In genomic region chr13:41571368-41572350, GRCm38 (mm10) we compare ENCODE assay signal across 9 mouse cellular contexts. TPM values are rescaled to one million over a fixed set of nuclear protein-coding genes. Genes with fewer than 3 reads are reported as not detected.
DNase-seq lines count a peak whose midpoint lies in the region; ATAC-seq and TF ChIP-seq lines count a peak whose summit lies in the region.
"Had no signal": no experiment of that assay in that cellular context is flagged by ENCODE, and none has a peak within 500 bp of the region (broad histone marks: within the 10 kb centered on the region; RNA-seq: fewer than 3 reads in every experiment).

No protein-coding gene starts in this region.

- H3K9ac ChIP-seq in MEL (ENCODE audit: control insufficient read depth, low read depth, low read length, poor library complexity, severe bottlenecking), result no peak overlapping the region
- H3K9ac ChIP-seq in embryonic facial prominence, embryonic 14.5 days (ENCODE audit: low read depth, low read length), result no peak overlapping the region
- H3K9ac ChIP-seq in lung, postnatal 0 days (replicated peaks; ENCODE audit: low read depth), result no peak overlapping the region

- H3K27ac ChIP-seq in MEL (ENCODE audit: control insufficient read depth, low read depth, low read length), result no peak overlapping the region
- no peak overlapping the region for H3K27ac ChIP-seq in embryonic facial prominence, embryonic 14.5 days (replicated peaks; ENCODE audit: low read depth, low read length)
- H3K27ac ChIP-seq in lung, postnatal 0 days (ENCODE audit: low read length), result no peak overlapping the region
- H3K27ac ChIP-seq: macrophage had no signal

- H3K4me2 ChIP-seq in embryonic facial prominence, embryonic 14.5 days (ENCODE audit: low read depth, low read length), result no peak overlapping the region
- no peak overlapping the region for H3K4me2 ChIP-seq in lung, postnatal 0 days (replicated peaks; ENCODE audit: low read depth, low read length)

- H3K79me2 ChIP-seq in MEL (ENCODE audit: control insufficient read depth, insufficient read depth, low read length, poor library complexity), result no peaks in the 10 kb centered on the region

- no peaks in the 10 kb centered on the region for H3K4me1 ChIP-seq in MEL (ENCODE audit: control insufficient read depth in 1 of 2, insufficient read depth in 2 of 2, low read length in 2 of 2)
- peaks cover 10% of the 10 kb centered on the region; the same call in 1 of the 2 replicates for H3K4me1 ChIP-seq in embryonic facial prominence, embryonic 14.5 days (ENCODE audit: control insufficient read depth, insufficient read depth, low read length)
- H3K4me1 ChIP-seq in lung, postnatal 0 days (ENCODE audit: insufficient read depth, low read depth, low read length), result peaks cover 10% of the 10 kb centered on the region; the same call in 1 of the 2 replicates

- intact Hi-C loops in heart, postnatal 10 days (cut with DNase I), result loop anchor here (1.0 to 5.0 kb wide), 5 partner anchors 63 to 424 kb away; no protein-coding TSS in a partner anchor

- no peak overlapping the region for H3K4me3 ChIP-seq in MEL (ENCODE audit: control insufficient read depth in 1 of 2, insufficient read depth in 1 of 2, low read depth in 2 of 2, low read length in 2 of 2)
- H3K4me3 ChIP-seq in embryonic facial prominence, embryonic 14.5 days (ENCODE audit: low read depth, low read length), result no peak overlapping the region
- H3K4me3 ChIP-seq in lung, postnatal 0 days (ENCODE audit: low read depth, low read length), result no peak overlapping the region

- no peak for TF ChIP-seq POLR2A in MEL (IDR thresholded peaks at IDR 0.05; ENCODE audit: control insufficient read depth in 1 of 2, insufficient read depth in 1 of 2, low read depth in 1 of 2, low read length in 2 of 2, poor library complexity in 1 of 2)

- WGBS in embryonic facial prominence, embryonic 14.5 days, result 31% methylated on average over 13 of the region's 13 CpGs
- 56% methylated on average over 13 of the region's 13 CpGs for WGBS in lung, postnatal 0 days

- no peak for TF ChIP-seq EP300 in MEL (IDR thresholded peaks at IDR 0.05; ENCODE audit: low read depth in 1 of 2, low read length in 2 of 2)
- TF ChIP-seq EP300 in lung, postnatal 0 days (IDR thresholded peaks at IDR 0.05), result peak; percentile 83

- H3K36me3 ChIP-seq in MEL (ENCODE audit: control insufficient read depth in 1 of 2, insufficient read depth in 2 of 2, low read length in 2 of 2), result no peaks in the 10 kb centered on the region
- no peaks in the 10 kb centered on the region for H3K36me3 ChIP-seq in embryonic facial prominence, embryonic 14.5 days (ENCODE audit: control insufficient read depth, insufficient read depth, low read length)
- no peaks in the 10 kb centered on the region for H3K36me3 ChIP-seq in lung, postnatal 0 days (ENCODE audit: insufficient read depth, low read length)

- H3K27me3 ChIP-seq in MEL (ENCODE audit: control insufficient read depth in 1 of 2, insufficient read depth in 2 of 2, low read length in 2 of 2), result peaks cover 0 to 1% of the 10 kb centered on the region in 2 experiments; a peak in 2 of 4 replicates
- H3K27me3 ChIP-seq in embryonic facial prominence, embryonic 14.5 days (replicated peaks; ENCODE audit: control insufficient read depth, insufficient read depth, low read length), result no peaks in the 10 kb centered on the region
- no peaks in the 10 kb centered on the region for H3K27me3 ChIP-seq in lung, postnatal 0 days (replicated peaks; ENCODE audit: insufficient read depth, low read length)

- peak; percentile 87 for DNase-seq in MEL (ENCODE audit: low read depth, low spot score)
- DNase-seq in brain, adult 2 months (ENCODE audit: low read depth, low spot score), result peak; percentile 92
- DNase-seq in embryonic facial prominence, embryonic 14.5 days (ENCODE audit: low spot score), result peak; percentile 90
- peak; percentile 93 to 97 for DNase-seq in heart, postnatal 10 days
- peak; percentile 80 to 97 for DNase-seq in layer of hippocampus, adult 18-20 months (ENCODE audit: low spot score in 2 of 2)
- DNase-seq in lung, postnatal 0 days (ENCODE audit: low spot score), result peak; percentile 94
- peak; percentile 23 for DNase-seq in ovary, postnatal 36 days (ENCODE audit: low spot score)
- DNase-seq in thymus, postnatal 4 days, result peak; percentile 73

- ATAC-seq in embryonic facial prominence, embryonic 14.5 days (ENCODE audit: low read depth), result peak; percentile 53
- peak; percentile 34; the same call in 1 of the 2 replicates for ATAC-seq in lung, postnatal 0 days

- H3K9me3 ChIP-seq in MEL (replicated peaks; ENCODE audit: insufficient read depth, low read length), result no peaks in the 10 kb centered on the region
- H3K9me3 ChIP-seq in embryonic facial prominence, embryonic 14.5 days (ENCODE audit: control insufficient read depth, low read length), result peaks cover 6% of the 10 kb centered on the region; the same call in 1 of the 2 replicates
- 0 out of 2 replicates have a peak, but pooled peaks cover 4% of the 10 kb centered on the region for H3K9me3 ChIP-seq in lung, postnatal 0 days (ENCODE audit: low read length)

- peak; percentile 99 for TF ChIP-seq RAD21 in MEL (IDR thresholded peaks at IDR 0.05; ENCODE audit: low read depth, low read length)

- TF ChIP-seq CTCF in MEL (IDR thresholded peaks at IDR 0.05 in 2 of 3, conservative IDR thresholded peaks at IDR 0.05 in 1 of 3; ENCODE audit: control insufficient read depth in 1 of 3, insufficient read depth in 1 of 3, low read depth in 2 of 3, low read length in 3 of 3, poor library complexity in 1 of 3, severe bottlenecking in 1 of 3), result peak; percentile 68 to 100 (median 79)
- TF ChIP-seq CTCF in lung, postnatal 0 days (IDR thresholded peaks at IDR 0.05), result peak; percentile 99

TF ChIP-seq in MEL, 35 proteins besides CTCF, POLR2A, EP300 and RAD21:
- TF ChIP-seq SIN3A (IDR thresholded peaks at IDR 0.05; ENCODE audit: low read length) (no peak), MAFK (IDR thresholded peaks at IDR 0.05; ENCODE audit: borderline replicate concordance, low read depth, low read length) (no peak), TBP (IDR thresholded peaks at IDR 0.05; ENCODE audit: low read depth, low read length) (0 out of 2 replicates have a peak, but pooled peaks have one; percentile 31), ZC3H11A (IDR thresholded peaks at IDR 0.05; ENCODE audit: low read depth, low read length) (peak; percentile 94), SMC3 (IDR thresholded peaks at IDR 0.05; ENCODE audit: low read depth, low read length) (peak; percentile 98)

RNA-seq across cellular contexts. Expression of gene Tmem170b, which starts 34.0 kb away (rescaled TPM):
- 5.2 and 6.5 TPM in 2 replicates for total RNA-seq in MEL (2012; rRNA removed)
- polyA plus RNA-seq in MEL (2012; ENCODE audit: insufficient read depth in 1 of 2, insufficient read length in 2 of 2, low read depth in 1 of 2, low replicate concordance in 2 of 2, missing spikeins in 1 of 2), result 1 to 10 TPM in 1 of 2 experiments, not detected in 1; 7.0 TPM
- polyA plus RNA-seq in embryonic facial prominence, embryonic 14.5 days (2014; fragmentation: Nextera tagmentation; extraction: Ambion mirVana), result 14.9 and 15.8 TPM in 2 replicates
- 10 to 100 TPM; 18.6 to 18.8 TPM for total RNA-seq in heart, postnatal 10 days (2021)
- total RNA-seq in layer of hippocampus, adult 18-20 months (2021), result 10 to 100 TPM; 93.5 to 95.5 TPM
- 11.6 and 12.1 TPM in 2 replicates for polyA plus RNA-seq in lung, postnatal 0 days (2015; fragmentation: Nextera tagmentation; extraction: Ambion mirVana)

Comparison
In these comparisons a context has a peak if more than half of its experiments do, and no peak if none do; other contexts are left out.
1. DNase-seq: peak in every context shown above with its lines; median percentile 95 in heart, postnatal 10 days; 94 in lung, postnatal 0 days; 92 in brain, adult 2 months; 90 in embryonic facial prominence, embryonic 14.5 days; 88 in layer of hippocampus, adult 18-20 months; 87 in MEL; 73 in thymus, postnatal 4 days; 23 in ovary, postnatal 36 days.
2. RNA of gene Tmem170b, which starts 34.0 kb away (total RNA-seq): 93.5 to 95.5 TPM in layer of hippocampus, adult 18-20 months; 18.6 to 18.8 TPM in heart, postnatal 10 days and 5.2 to 6.5 TPM in MEL; every median in the first group is over 4 times any median in the second.